Mouse (Mus musculus) midbrain, embryonic 12.5 days (tissue): ENCODE measurements around the gene Adamts6. TPM values are rescaled to one million over a fixed set of nuclear protein-coding genes. Genes with fewer than 3 reads are reported as not detected.

ENCODE experiments used
- ATAC-seq: fragments of 200-750 bp; cut with Nextera tagmentation; 2 replicates; pipeline ENCODE4 v1.8.0; 2017; ENCODE audit warnings: low read depth, moderate TSS enrichment, moderate library complexity; ENCODE audit not compliant: low FRiP score
- H3K27ac ChIP-seq: fragments of 300-500 bp; sonication (generic); replicated peaks from 2 replicates; pipeline ENCODE4 v1.5.1; 2016; ENCODE audit warnings: mild to moderate bottlenecking
- H3K27me3 ChIP-seq: fragments of 300-500 bp; sonication (generic); 2 replicates; pipeline ENCODE4 v1.6.1; 2016; ENCODE audit warnings: mild to moderate bottlenecking
- H3K36me3 ChIP-seq: fragments of 300-500 bp; sonication (generic); 2 replicates; pipeline ENCODE4 v1.6.1; 2016
- H3K4me1 ChIP-seq: fragments of 300-500 bp; sonication (generic); 2 replicates; pipeline ENCODE4 v1.6.1; 2016
- H3K4me2 ChIP-seq: fragments of 300-500 bp; sonication (generic); replicated peaks from 2 replicates; pipeline ENCODE4 v1.6.1; 2016; ENCODE audit warnings: mild to moderate bottlenecking, moderate library complexity
- H3K4me3 ChIP-seq: fragments of 300-500 bp; sonication (generic); 2 replicates; pipeline ENCODE4 v1.5.1; 2016; ENCODE audit warnings: mild to moderate bottlenecking
- H3K9ac ChIP-seq: fragments of 300-500 bp; sonication (generic); replicated peaks from 2 replicates; pipeline ENCODE4 v1.6.1; 2016; ENCODE audit warnings: mild to moderate bottlenecking, moderate library complexity
- H3K9me3 ChIP-seq: fragments of 300-500 bp; sonication (generic); 2 replicates; pipeline ENCODE4 v1.6.1; 2016; ENCODE audit warnings: mild to moderate bottlenecking
- WGBS: fragments of 180-500 bp; shearing (Covaris S2); methylation state at CpG from one replicate; pipeline ENCODE4 v1.1.7; 2016; 5-methylcytosine and 5-hydroxymethylcytosine counted together
- polyA plus RNA-seq: library from polyadenylated mRNA; unstranded; fragments of >200 nt; fragmentation: Nextera tagmentation; extraction: Ambion mirVana; gene quantifications from 2 replicates; pipeline ENCODE4 v1.2.1, GENCODE M21; 2016

The Adamts6 gene
- polyA plus RNA-seq, 1 experiment from 2014 or later: 4.6 TPM

DNA sequence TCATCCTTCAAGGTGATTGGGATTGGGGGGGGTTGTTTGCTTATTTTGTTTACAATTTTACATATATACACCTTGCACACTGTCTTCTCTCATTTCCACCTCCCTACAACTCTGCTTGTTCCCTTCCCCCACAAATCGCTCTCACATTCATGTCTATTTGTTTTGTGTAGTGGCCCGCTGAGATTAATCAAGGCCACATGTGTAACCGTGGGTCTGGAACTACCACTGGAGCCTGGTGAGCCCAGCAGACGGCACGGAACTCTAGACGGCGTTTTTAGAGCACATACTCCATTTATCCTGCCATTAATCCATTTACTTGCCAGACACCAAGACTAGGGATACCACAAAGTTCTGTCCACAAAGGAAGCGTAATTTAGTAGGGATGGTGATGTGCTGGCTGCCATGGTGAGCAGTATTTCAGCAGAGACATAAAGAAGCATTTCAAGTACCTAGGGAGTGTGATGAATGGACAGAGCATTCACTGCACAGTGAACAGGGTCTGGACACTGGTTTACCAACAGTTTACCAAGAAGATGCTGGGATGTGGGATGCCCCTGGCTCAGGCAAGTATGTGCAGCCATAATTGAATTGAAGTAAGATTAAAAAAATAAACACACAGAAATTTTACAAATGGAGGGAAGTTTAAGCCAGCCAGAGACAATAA, 194.9 kb downstream of the Adamts6 start:
- 84% methylated on average over 8 of the region's 8 CpGs for WGBS

GRCm38 (mm10) chr13:104483111-104483722, 195.6 kb downstream of the Adamts6 start:
- H3K4me2 ChIP-seq: no peak overlapping the region
- H3K4me1 ChIP-seq: no peaks in the 10 kb centered on the region
- 82% methylated on average over 12 of the region's 12 CpGs for WGBS
- no peak overlapping the region for H3K9ac ChIP-seq
- H3K27me3 ChIP-seq: no peaks in the 10 kb centered on the region
- H3K27ac ChIP-seq: no peak overlapping the region
- no peak for ATAC-seq
- H3K36me3 ChIP-seq: no peaks in the 10 kb centered on the region
- H3K9me3 ChIP-seq: no peaks in the 10 kb centered on the region
- H3K4me3 ChIP-seq: no peak overlapping the region

More for the DNA sequence above, 194.9 kb downstream of the Adamts6 start:
- H3K27ac ChIP-seq: no peak overlapping the region
- no peaks in the 10 kb centered on the region for H3K27me3 ChIP-seq
- no peaks in the 10 kb centered on the region for H3K9me3 ChIP-seq
- no peaks in the 10 kb centered on the region for H3K36me3 ChIP-seq
- no peak overlapping the region for H3K4me2 ChIP-seq
- no peak overlapping the region for H3K9ac ChIP-seq
- no peaks in the 10 kb centered on the region for H3K4me1 ChIP-seq
- H3K4me3 ChIP-seq: no peak overlapping the region
- no peak for ATAC-seq

GRCm38 (mm10) chr13:104491046-104491811, 203.6 kb downstream of the Adamts6 start:
- Histone ChIP-seq H3K27me3 (no peaks in the 10 kb centered on the region), H3K4me2 (no peak overlapping the region), H3K36me3 (no peaks in the 10 kb centered on the region), H3K27ac (no peak overlapping the region), H3K9me3 (no peaks in the 10 kb centered on the region), H3K4me3 (no peak overlapping the region), H3K4me1 (no peaks in the 10 kb centered on the region), H3K9ac (no peak overlapping the region)
- WGBS: 79% methylated on average over 4 of the region's 4 CpGs
- ATAC-seq: no peak

GRCm38 (mm10) chr13:104493466-104493993, 205.9 kb downstream of the Adamts6 start:
- ATAC-seq: no peak
- Histone ChIP-seq H3K9ac (no peak overlapping the region), H3K27ac (no peak overlapping the region), H3K27me3 (no peaks in the 10 kb centered on the region), H3K4me3 (no peak overlapping the region), H3K9me3 (no peaks in the 10 kb centered on the region), H3K36me3 (no peaks in the 10 kb centered on the region), H3K4me2 (no peak overlapping the region), H3K4me1 (no peaks in the 10 kb centered on the region)
- WGBS: 86% methylated on average over 8 of the region's 8 CpGs

- Histone ChIP-seq H3K27ac (no peak overlapping the region), H3K4me3 (no peak overlapping the region), H3K9me3 (no peaks in the 10 kb centered on the region), H3K4me1 (no peaks in the 10 kb centered on the region), H3K27me3 (no peaks in the 10 kb centered on the region), H3K4me2 (no peak overlapping the region), H3K9ac (no peak overlapping the region), H3K36me3 (no peaks in the 10 kb centered on the region)
- no peak for ATAC-seq
- 73% methylated on average over 8 of the region's 8 CpGs for WGBS
Observed at GRCm38 (mm10) chr13:104494200-104494873, 206.7 kb downstream of the Adamts6 start.

GRCm38 (mm10) chr13:104497592-104497991, 210.0 kb downstream of the Adamts6 start:
- Histone ChIP-seq H3K27me3 (no peaks in the 10 kb centered on the region), H3K36me3 (no peaks in the 10 kb centered on the region), H3K9me3 (no peaks in the 10 kb centered on the region), H3K27ac (no peak overlapping the region), H3K4me3 (no peak overlapping the region), H3K9ac (no peak overlapping the region), H3K4me2 (no peak overlapping the region), H3K4me1 (no peaks in the 10 kb centered on the region)
- no peak for ATAC-seq
- 59% methylated on average over 3 of the region's 3 CpGs for WGBS

DNA sequence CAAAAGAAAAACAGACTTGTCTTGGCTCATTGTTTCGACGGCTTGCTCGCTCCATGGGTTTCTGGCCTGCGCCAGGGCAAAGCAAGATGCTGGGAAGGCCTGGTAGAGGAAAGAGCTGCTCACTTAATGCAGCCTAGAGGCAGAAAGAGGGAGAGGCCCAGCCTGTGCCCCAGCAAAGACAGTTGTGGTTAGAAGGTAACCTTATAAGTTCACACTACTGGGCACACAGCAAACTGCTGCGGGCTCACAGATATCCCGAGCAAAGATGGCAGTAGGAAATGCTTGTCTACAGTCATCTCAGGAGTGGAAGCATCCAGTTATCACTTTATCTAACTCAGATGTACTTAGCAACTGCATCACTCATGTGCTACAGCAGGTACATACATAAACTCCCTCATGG, 211.0 kb downstream of the Adamts6 start:
- Histone ChIP-seq H3K9me3 (no peaks in the 10 kb centered on the region), H3K9ac (no peak overlapping the region), H3K4me2 (no peak overlapping the region), H3K4me3 (no peak overlapping the region), H3K36me3 (no peaks in the 10 kb centered on the region), H3K27me3 (no peaks in the 10 kb centered on the region), H3K27ac (no peak overlapping the region), H3K4me1 (no peaks in the 10 kb centered on the region)
- WGBS: 96% methylated on average over 6 of the region's 6 CpGs
- no peak for ATAC-seq

DNA sequence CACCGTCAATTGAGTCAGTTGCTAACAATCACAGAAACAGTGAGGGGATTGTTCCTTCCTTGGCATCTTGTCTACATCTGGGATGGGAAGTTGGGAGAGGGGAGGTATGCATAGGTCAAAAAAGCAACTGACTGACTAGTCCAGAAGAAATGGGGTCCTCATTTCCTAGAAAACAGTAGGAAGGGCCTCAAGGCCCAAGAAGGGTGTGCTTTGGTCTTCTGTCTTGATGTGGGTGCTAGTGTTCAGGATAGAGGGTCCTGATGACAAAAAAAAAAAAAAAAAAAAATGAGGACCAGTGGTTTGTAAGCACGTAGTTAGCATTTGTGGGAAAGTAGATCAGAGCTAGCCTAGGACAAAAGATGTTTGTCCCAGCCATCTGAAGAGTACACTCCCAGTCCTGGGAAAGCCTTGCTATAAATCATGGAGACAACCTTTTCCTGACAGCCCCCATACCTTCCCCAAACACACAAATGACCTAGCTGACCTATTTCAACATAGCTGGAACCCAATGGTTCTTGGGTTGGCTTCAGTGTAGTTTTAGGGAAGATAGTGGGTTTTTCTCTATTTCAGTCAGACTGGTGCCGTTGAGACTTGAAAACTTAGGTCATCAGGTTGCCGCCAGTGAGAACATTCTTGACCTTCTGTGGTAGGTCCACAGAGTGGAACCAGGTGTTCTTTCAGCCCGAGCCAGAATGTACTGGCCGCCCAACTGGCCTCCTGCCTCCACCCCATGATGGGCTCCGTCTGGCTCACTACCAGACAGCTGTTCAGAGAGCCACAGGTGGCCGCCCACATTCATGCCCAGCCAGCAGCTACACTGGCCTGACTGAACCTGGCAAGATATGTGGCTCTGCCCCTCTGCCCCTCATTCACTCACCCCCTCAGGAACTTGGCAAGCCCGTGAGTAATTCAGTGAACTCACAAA, 211.7 kb downstream of the Adamts6 start:
- H3K9ac ChIP-seq: no peak overlapping the region
- no peaks in the 10 kb centered on the region for H3K9me3 ChIP-seq
- no peaks in the 10 kb centered on the region for H3K36me3 ChIP-seq
- no peak for ATAC-seq
- H3K4me1 ChIP-seq: no peaks in the 10 kb centered on the region
- WGBS: 87% methylated on average over 9 of the region's 9 CpGs
- H3K4me3 ChIP-seq: no peak overlapping the region
- H3K27ac ChIP-seq: no peak overlapping the region
- no peaks in the 10 kb centered on the region for H3K27me3 ChIP-seq
- H3K4me2 ChIP-seq: no peak overlapping the region

GRCm38 (mm10) chr13:104502406-104502805, 214.8 kb downstream of the Adamts6 start:
- ATAC-seq: no peak
- 94% methylated on average over 7 of the region's 7 CpGs for WGBS

GRCm38 (mm10) chr13:104504043-104504442, 216.4 kb downstream of the Adamts6 start:
- Histone ChIP-seq H3K4me2 (no peak overlapping the region), H3K9me3 (no peaks in the 10 kb centered on the region), H3K27ac (no peak overlapping the region), H3K4me1 (no peaks in the 10 kb centered on the region), H3K27me3 (no peaks in the 10 kb centered on the region), H3K36me3 (no peaks in the 10 kb centered on the region), H3K4me3 (no peak overlapping the region), H3K9ac (no peak overlapping the region)
- 78% methylated on average over 1 of the region's 1 CpGs for WGBS
- ATAC-seq: no peak

More at GRCm38 (mm10) chr13:104502406-104502805, 214.8 kb downstream of the Adamts6 start:
- H3K9ac ChIP-seq: no peak overlapping the region
- H3K9me3 ChIP-seq: no peaks in the 10 kb centered on the region
- H3K4me2 ChIP-seq: no peak overlapping the region
- H3K4me1 ChIP-seq: no peaks in the 10 kb centered on the region
- H3K27ac ChIP-seq: no peak overlapping the region
- H3K4me3 ChIP-seq: no peak overlapping the region
- H3K36me3 ChIP-seq: no peaks in the 10 kb centered on the region
- no peaks in the 10 kb centered on the region for H3K27me3 ChIP-seq
